Mouse (Mus musculus): ENCODE measurements at regions not wholly inside any gene's neighbourhood (a gene's known extent, or its start where the extent isn't known, plus 50 kb on each side); places are given as distances from the start of the nearest gene placed in this dataset.

DNA sequence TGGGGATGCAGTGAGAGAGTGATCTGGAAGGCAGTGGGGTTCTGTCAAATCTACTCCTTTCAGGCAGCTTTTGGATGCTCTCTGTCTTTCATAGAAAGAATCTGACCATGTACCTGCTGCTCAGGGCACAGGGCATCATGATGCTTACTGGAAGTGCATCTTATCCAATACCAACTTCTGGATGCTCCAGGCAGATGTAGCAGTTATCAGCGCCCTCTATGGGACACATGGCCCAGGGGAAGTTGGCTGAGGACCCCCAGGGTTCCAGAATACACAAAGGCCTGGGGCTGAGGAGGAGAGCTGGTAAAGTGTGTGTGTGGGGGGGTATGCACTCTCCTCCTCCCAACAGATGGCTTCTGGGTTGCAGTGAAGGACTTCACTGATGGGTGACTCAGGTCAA, 162.1 kb upstream of the Zc3h12a start:
- TF ChIP-seq POLR2A (IDR thresholded peaks at IDR 0.05; ENCODE audit: control insufficient read depth, low read depth, low read length), result no peak
- TF ChIP-seq CTCF (IDR thresholded peaks at IDR 0.05; ENCODE audit: control insufficient read depth, insufficient read depth, insufficient replicate concordance, low read depth, low read length), result no peak

Measured in testis, adult 2 months (tissue).